Mouse (Mus musculus) intestine, embryonic 16.5 days (tissue): Measurements from ENCODE around the gene Supt3. TPM values are rescaled to one million over a fixed set of nuclear protein-coding genes. Genes with fewer than 3 reads are reported as not detected.

ENCODE experiments used
- ATAC-seq: fragments of 200-750 bp; cut with Nextera tagmentation; 2 replicates; pipeline ENCODE4 v1.8.0; 2017; ENCODE audit warnings: moderate TSS enrichment, moderate library complexity
- H3K27ac ChIP-seq: fragments of 300-500 bp; sonication (generic); 2 replicates; pipeline ENCODE4 v1.5.1; 2014; ENCODE audit warnings: mild to moderate bottlenecking, low read length
- H3K27me3 ChIP-seq: fragments of 300-500 bp; sonication (generic); replicated peaks from 2 replicates; pipeline ENCODE4 v1.6.1; 2014; ENCODE audit warnings: low read length, control low read depth, mixed read lengths; ENCODE audit not compliant: control insufficient read depth, insufficient read depth
- H3K36me3 ChIP-seq: fragments of 300-500 bp; sonication (generic); 2 replicates; pipeline ENCODE4 v1.6.1; 2014; ENCODE audit warnings: low read length, control low read depth; ENCODE audit not compliant: control insufficient read depth, insufficient read depth
- H3K4me1 ChIP-seq: fragments of 300-500 bp; sonication (generic); 2 replicates; pipeline ENCODE4 v1.6.1; 2014; ENCODE audit warnings: low read length, control low read depth, mixed read lengths; ENCODE audit not compliant: control insufficient read depth, insufficient read depth
- H3K4me2 ChIP-seq: fragments of 300-500 bp; sonication (generic); 2 replicates; pipeline ENCODE4 v1.6.1; 2014; ENCODE audit warnings: low read depth, low read length, control low read depth
- H3K4me3 ChIP-seq: fragments of 300-500 bp; sonication (generic); 2 replicates; pipeline ENCODE4 v1.5.1; 2014; ENCODE audit warnings: mild to moderate bottlenecking, low read length
- H3K9ac ChIP-seq: fragments of 300-500 bp; sonication (generic); 2 replicates; pipeline ENCODE4 v1.6.1; 2014; ENCODE audit warnings: low read depth, low read length
- H3K9me3 ChIP-seq: fragments of 300-500 bp; sonication (generic); 2 replicates; pipeline ENCODE4 v1.6.1; 2016; ENCODE audit warnings: low read length, control low read depth; ENCODE audit not compliant: control insufficient read depth
- WGBS: fragments of 180-500 bp; shearing (Covaris S2); extraction: QIAGEN DNeasy Blood & Tissue Kit; methylation state at CpG from one replicate; pipeline ENCODE4 v1.1.7; 2014; 5-methylcytosine and 5-hydroxymethylcytosine counted together
- polyA plus RNA-seq: library from polyadenylated mRNA; unstranded; fragments of >200 nt; fragmentation: Nextera tagmentation; extraction: Ambion mirVana; gene quantifications from 2 replicates; pipeline ENCODE4 v1.2.1, GENCODE M21; 2015

Supt3 gene
- polyA plus RNA-seq, 1 experiment from 2014 or later: 15.7 TPM

DNA sequence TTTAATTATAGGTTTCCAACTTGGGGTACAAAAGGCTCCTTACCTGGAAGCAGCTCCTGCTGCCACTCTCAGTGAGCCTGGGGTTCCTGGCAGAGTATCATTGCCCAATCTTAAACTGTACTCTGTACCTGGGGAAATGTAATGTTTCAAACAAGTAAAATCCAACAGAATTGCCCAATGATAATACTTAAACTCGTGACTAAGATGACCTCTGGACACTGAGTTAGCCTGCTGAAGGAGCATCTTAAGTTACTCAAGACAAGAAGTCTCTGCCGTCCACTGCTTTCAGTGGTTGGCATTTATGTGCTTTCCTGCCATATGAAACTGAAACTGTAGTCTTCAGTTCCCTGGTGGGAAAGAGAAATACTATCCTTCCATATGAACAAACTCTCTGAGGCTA, 279.9 kb downstream of the Supt3 start:
- H3K27me3 ChIP-seq: no peaks in the 10 kb centered on the region
- no peak overlapping the region for H3K4me3 ChIP-seq
- WGBS: 83% methylated on average over 2 of the region's 2 CpGs
- H3K4me1 ChIP-seq: no peaks in the 10 kb centered on the region
- no peaks in the 10 kb centered on the region for H3K9me3 ChIP-seq
- no peak overlapping the region for H3K9ac ChIP-seq
- no peak for ATAC-seq
- H3K36me3 ChIP-seq: no peaks in the 10 kb centered on the region
- H3K27ac ChIP-seq: no peak overlapping the region
- H3K4me2 ChIP-seq: no peak overlapping the region

DNA sequence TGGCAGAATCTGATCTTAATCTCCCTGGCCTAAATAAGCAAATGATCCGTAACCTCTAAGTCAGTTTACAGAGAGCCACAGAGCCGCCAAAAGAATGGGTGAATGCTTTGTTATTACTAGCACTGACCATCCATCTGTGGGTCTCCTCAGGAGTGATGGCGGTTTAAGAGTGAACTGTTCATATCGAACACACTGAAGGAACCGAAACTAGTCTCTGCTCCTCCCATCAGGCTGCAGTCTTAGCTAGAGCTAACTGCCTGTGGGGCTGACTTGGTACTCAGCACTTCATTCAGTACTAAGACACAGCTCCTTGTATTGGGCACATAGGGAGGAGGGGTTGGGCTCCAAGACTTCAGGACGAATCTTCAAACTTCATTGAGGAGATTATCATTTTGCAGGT, 280.8 kb downstream of the Supt3 start:
- no peaks in the 10 kb centered on the region for H3K27me3 ChIP-seq
- 80% methylated on average over 6 of the region's 6 CpGs for WGBS

DNA sequence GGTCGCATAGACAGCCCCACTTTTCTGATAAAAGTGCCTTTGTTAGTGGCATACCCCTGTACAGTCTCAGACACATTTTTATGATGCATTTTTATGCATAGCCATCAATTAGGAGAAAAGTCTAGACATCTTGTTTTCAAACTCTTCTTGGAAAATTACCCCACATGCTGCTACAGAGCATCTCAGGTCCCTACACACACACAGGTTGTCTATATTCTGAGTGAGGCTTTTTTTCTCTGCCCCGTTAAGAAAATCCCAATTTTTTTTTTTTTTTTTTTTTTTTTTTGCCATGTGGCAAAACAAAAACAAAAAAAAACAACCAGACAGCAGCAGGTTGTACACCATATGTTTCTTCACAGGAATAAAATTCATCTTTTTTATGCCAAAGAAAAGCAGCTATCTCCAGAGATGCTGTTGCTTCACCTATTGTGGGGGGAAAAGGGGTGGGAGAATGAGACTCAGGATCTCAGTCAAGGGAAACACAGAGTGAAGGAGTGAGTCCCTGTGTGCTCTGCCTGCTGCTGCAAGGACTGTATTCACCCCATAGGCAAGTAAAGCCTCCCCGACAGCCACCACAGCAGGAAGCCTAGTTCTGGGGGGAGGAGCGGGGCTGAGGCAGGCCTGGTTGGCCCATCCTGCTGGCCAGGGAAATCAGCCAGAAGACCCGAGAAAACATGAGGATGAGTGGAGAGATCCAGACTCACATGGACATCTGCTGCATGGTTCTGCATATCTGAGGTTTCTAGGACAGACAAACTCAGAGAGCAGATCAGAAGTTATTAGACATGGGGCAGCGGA, 281.8 kb downstream of the Supt3 start:
- no peaks in the 10 kb centered on the region for H3K36me3 ChIP-seq
- WGBS: 58% methylated on average over 6 of the region's 6 CpGs
- no peak overlapping the region for H3K9ac ChIP-seq
- H3K9me3 ChIP-seq: no peaks in the 10 kb centered on the region
- H3K4me2 ChIP-seq: no peak overlapping the region
- H3K27me3 ChIP-seq: no peaks in the 10 kb centered on the region
- H3K4me3 ChIP-seq: no peak overlapping the region
- no peak overlapping the region for H3K27ac ChIP-seq
- no peaks in the 10 kb centered on the region for H3K4me1 ChIP-seq
- ATAC-seq: no peak

More for the DNA sequence above, 280.8 kb downstream of the Supt3 start:
- Histone ChIP-seq H3K27ac (no peak overlapping the region), H3K4me2 (no peak overlapping the region), H3K9me3 (no peaks in the 10 kb centered on the region), H3K9ac (no peak overlapping the region), H3K4me3 (no peak overlapping the region), H3K4me1 (no peaks in the 10 kb centered on the region), H3K36me3 (no peaks in the 10 kb centered on the region)
- no peak for ATAC-seq

DNA sequence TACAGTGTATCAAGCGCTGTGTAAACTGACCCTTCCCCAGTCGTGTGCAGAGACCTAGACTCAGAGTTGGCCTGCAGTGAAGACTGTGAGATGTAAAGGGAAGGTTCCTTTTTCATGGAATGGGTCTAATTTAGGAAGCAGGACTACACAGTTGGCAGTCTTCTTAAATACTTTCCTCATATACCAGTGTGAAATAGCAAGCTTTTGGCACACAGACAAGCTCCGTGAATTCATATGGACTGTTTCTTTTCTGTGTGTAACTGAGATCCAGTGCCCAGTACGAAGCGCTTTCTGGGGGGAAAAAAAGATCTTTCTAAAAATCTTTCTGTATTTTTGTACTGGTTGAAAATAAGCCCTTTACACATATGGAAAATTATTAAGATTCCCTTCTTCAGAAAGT, 286.8 kb downstream of the Supt3 start:
- no peaks in the 10 kb centered on the region for H3K27me3 ChIP-seq
- WGBS: 72% methylated on average over 5 of the region's 5 CpGs
- no peaks in the 10 kb centered on the region for H3K36me3 ChIP-seq

GRCm38 (mm10) chr17:45065465-45065864, 288.5 kb downstream of the Supt3 start:
- Histone ChIP-seq H3K27me3 (no peaks in the 10 kb centered on the region), H3K4me2 (no peak overlapping the region), H3K9me3 (no peaks in the 10 kb centered on the region), H3K4me1 (no peaks in the 10 kb centered on the region), H3K4me3 (no peak overlapping the region), H3K36me3 (no peaks in the 10 kb centered on the region), H3K9ac (no peak overlapping the region), H3K27ac (no peak overlapping the region)
- WGBS: 82% methylated on average over 2 of the region's 2 CpGs
- no peak for ATAC-seq

More for the DNA sequence above, 286.8 kb downstream of the Supt3 start:
- no peak for ATAC-seq
- H3K4me1 ChIP-seq: no peaks in the 10 kb centered on the region
- no peak overlapping the region for H3K27ac ChIP-seq
- H3K9ac ChIP-seq: no peak overlapping the region
- no peaks in the 10 kb centered on the region for H3K9me3 ChIP-seq
- H3K4me3 ChIP-seq: no peak overlapping the region
- H3K4me2 ChIP-seq: no peak overlapping the region

GRCm38 (mm10) chr17:45067441-45067840, 290.5 kb downstream of the Supt3 start:
- Histone ChIP-seq H3K27me3 (no peaks in the 10 kb centered on the region), H3K27ac (no peak overlapping the region), H3K4me2 (no peak overlapping the region), H3K9ac (no peak overlapping the region), H3K36me3 (no peaks in the 10 kb centered on the region), H3K9me3 (no peaks in the 10 kb centered on the region), H3K4me1 (no peaks in the 10 kb centered on the region), H3K4me3 (no peak overlapping the region)
- 80% methylated on average over 3 of the region's 3 CpGs for WGBS
- no peak for ATAC-seq

DNA sequence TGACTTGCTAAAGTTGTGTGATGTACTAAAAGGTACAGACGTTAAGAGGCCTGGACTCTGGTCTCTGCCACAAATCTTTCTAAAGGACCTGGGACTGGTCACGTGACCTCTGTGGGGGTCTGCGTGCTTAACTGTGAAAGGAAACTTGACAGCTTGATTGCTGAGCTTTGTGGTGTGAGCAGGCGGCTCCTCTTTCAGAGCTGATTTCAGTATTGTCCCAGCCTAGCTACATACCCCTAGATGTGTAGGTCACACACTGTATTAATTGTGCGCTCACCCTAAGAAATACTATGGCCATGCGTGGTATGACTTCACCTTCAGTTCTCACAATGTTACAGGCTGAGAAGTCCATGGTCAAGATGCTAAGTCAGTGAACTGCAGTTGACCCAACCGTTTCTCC, 291.4 kb downstream of the Supt3 start:
- no peak overlapping the region for H3K4me2 ChIP-seq
- no peak overlapping the region for H3K4me3 ChIP-seq
- H3K4me1 ChIP-seq: no peaks in the 10 kb centered on the region
- no peak for ATAC-seq
- WGBS: 69% methylated on average over 7 of the region's 7 CpGs
- no peak overlapping the region for H3K9ac ChIP-seq
- no peaks in the 10 kb centered on the region for H3K9me3 ChIP-seq
- no peaks in the 10 kb centered on the region for H3K36me3 ChIP-seq
- H3K27ac ChIP-seq: no peak overlapping the region
- no peaks in the 10 kb centered on the region for H3K27me3 ChIP-seq

- Histone ChIP-seq H3K9me3 (no peaks in the 10 kb centered on the region), H3K27ac (no peak overlapping the region), H3K4me2 (no peak overlapping the region), H3K36me3 (no peaks in the 10 kb centered on the region), H3K9ac (no peak overlapping the region), H3K27me3 (no peaks in the 10 kb centered on the region), H3K4me1 (no peaks in the 10 kb centered on the region), H3K4me3 (no peak overlapping the region)
- WGBS: 74% methylated on average over 7 of the region's 7 CpGs
- ATAC-seq: no peak
Measured at GRCm38 (mm10) chr17:45072495-45073347, 295.8 kb downstream of the Supt3 start.

GRCm38 (mm10) chr17:45073348-45073634, 296.3 kb downstream of the Supt3 start:
- H3K9ac ChIP-seq: no peak overlapping the region
- no peaks in the 10 kb centered on the region for H3K27me3 ChIP-seq
- WGBS: 94% methylated on average over 8 of the region's 8 CpGs
- H3K4me2 ChIP-seq: no peak overlapping the region
- H3K4me3 ChIP-seq: no peak overlapping the region
- H3K9me3 ChIP-seq: no peaks in the 10 kb centered on the region
- ATAC-seq: no peak
- no peaks in the 10 kb centered on the region for H3K4me1 ChIP-seq
- no peak overlapping the region for H3K27ac ChIP-seq
- no peaks in the 10 kb centered on the region for H3K36me3 ChIP-seq
